Mouse (Mus musculus) embryo, embryonic 10.5 days (tissue): ENCODE data around the gene Olfr598.
"Not testable (repeated sequence)": the region's sequence is repeated elsewhere in the genome, so short reads cannot be mapped to it uniquely, and the experiment has no call there.

Experiments used
- DNase-seq: peaks from one replicate; pipeline ENCODE4 v3.0.0-alpha.2; 2015; ENCODE audit warnings: low spot score

The Olfr598 gene

DNA sequence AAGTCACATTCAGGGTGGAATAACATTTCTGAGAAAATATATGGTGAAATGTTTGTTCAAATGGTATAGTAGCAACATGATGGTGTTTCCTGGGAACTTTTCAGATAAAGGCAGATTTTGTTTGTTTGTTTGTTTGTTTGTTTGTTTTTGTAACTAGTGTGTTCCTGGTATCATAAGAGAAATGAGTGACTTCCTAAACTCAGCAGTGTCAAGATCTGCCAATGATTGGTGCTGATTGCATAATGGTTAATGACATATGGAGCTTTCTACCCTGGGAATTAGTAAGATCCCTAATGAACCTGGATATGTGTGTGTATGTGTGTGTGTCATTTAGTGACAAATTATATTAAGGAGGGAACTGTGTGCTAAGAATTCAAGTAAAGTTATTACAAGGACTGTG is at the start of gene Olfr598:
Gene Olfr598 (plus strand): TSS at position 301 of the 400 bp plus-strand sequence.
- DNase-seq: no peak

DNA sequence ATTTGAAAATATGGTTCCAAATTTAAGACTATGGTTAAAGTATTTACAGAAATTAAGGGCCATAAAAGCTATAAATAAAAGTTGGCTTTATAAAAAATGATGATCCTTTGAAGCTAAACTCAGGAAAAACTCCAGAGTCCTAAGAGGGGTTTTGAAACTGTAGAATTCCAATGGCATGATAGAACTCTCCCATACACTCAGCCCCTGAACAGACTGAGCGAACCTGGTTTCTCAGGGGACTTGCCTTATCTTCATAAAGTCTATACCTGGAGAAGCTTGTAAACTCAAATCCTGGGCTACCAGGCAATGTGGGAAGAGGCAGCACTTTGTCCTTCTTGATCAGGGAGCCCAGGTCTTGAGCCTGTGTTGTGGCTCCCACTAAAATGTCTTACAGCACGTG is 18.0 kb upstream of the Olfr598 start, which contains the start of gene Olfr596:
Gene Olfr596 (plus strand): TSS at position 301 of the 400 bp plus-strand sequence.
- not testable (repeated sequence) for DNase-seq

DNA sequence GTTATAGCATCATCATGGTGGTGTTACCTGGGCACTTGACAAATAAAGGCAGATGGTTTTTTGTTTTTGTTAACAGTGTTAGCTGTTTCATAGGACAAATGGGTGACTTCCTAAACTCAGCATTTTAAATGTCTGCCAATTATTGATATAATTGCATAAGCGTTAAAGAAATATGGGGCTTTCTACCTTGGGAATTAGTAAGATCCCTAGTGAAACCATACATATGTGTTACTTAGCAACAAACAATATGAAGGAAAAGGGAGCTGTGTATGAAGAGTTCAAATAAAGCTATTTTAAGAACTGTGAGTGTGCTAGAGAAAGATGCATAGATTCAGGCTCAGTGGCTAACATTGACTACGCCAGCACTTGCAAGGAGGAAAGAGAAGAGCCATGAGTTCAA is 7.4 kb upstream of the Olfr598 start, which contains the start of gene Olfr597:
Gene Olfr597 (plus strand): TSS at position 301 of the 400 bp plus-strand sequence.
- DNase-seq: not testable (repeated sequence)

DNA sequence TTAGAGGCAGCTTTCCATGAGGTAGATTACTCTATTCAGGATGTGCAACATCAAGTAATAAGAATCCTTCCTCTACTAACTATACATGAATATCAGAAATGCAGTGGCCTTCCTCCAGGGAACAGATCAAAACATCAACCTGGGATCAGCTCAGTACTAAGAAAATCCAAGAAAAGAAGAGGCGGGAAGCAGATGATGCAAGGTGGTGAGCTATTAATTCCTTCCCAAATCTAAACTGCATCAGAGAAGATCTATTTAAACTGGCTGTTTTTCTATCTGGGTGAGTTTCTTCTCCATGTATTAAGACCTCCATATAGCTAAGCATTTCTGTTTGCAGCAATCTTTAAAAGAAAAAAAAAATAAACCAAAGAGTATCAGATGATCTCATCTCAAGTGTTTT is 12.2 kb downstream of the Olfr598 start, which contains the start of gene Olfr599:
Gene Olfr599 (plus strand): TSS at position 301 of the 400 bp plus-strand sequence.
- DNase-seq: no peak

DNA sequence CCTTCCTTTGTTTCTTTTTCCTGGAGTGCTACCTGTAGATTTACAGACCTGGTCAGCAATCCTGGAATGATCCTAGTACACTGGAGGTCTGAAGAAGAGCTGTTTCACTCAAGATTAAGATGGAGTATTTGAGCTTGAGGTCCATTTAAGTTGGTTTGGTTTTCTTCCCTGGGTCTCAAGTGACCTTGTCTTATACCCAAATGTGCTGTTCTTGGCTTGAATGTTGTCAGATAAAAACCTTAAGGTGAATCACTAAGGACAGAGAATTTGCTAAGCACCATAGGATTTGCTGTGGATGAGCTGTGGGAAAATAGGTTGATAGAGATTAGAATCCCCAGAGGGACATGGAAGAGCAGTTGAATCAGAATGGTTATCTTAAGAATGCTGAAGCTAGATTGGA is 26.2 kb downstream of the Olfr598 start, which contains the start of gene Olfr600:
Gene Olfr600 (minus strand): TSS at position 101 of the 400 bp plus-strand sequence.
- no peak for DNase-seq

DNA sequence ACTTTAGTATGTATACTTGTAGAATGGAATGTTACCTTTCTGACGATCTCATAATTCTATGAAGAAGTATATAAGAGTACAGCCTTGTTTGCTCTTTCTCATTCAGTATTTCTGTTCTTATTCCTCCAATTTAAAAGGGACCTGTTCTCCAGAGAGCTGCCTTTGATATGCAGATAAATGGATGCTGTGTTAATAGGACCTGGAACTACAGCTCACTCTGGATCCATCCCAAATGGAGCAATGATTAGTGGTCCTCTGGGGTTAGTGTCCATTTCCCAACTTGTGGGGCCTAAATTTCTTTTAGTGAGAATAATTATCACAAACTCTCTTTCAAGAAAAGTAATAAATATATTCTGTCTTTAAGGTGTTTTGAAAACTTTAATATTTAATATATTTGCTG is 39.2 kb downstream of the Olfr598 start, which contains the start of gene Olfr601:
Gene Olfr601 (minus strand): TSS at position 101 of the 400 bp plus-strand sequence.
- DNase-seq: no peak
